Mouse (Mus musculus): ENCODE measurements around the gene Abhd6.
A peak's percentile ranks its signal among the peaks of the same experiment; 100 is the strongest.

Gene Abhd6

GRCm38 (mm10) chr14:8059938-8060337 lies 57.2 kb downstream of the Abhd6 start:
- DNase-seq (ENCODE audit: low read depth, low spot score) = peak; percentile 29

GRCm38 (mm10) chr14:8062076-8062475 lies 59.4 kb downstream of the Abhd6 start:
- peak; percentile 85 for DNase-seq (ENCODE audit: low read depth, low spot score)

GRCm38 (mm10) chr14:8062537-8063301 lies 60.0 kb downstream of the Abhd6 start:
- no peak for DNase-seq (ENCODE audit: low read depth, low spot score)

GRCm38 (mm10) chr14:8063835-8064785 lies 61.4 kb downstream of the Abhd6 start:
- no peak for DNase-seq (ENCODE audit: low read depth, low spot score)

- DNase-seq (ENCODE audit: low read depth, low spot score) = peak; percentile 98
Observed at GRCm38 (mm10) chr14:8080165-8080679, 77.5 kb downstream of the Abhd6 start, which contains the start of gene Rpp14. TSS of gene Rpp14 (plus strand) at chr14:8080367.

- DNase-seq (ENCODE audit: low read depth, low spot score) = peak; percentile 49
Observed at GRCm38 (mm10) chr14:8080718-8081117, 78.0 kb downstream of the Abhd6 start.

GRCm38 (mm10) chr14:8082949-8083348 lies 80.2 kb downstream of the Abhd6 start:
- no peak for DNase-seq (ENCODE audit: low read depth, low spot score)

GRCm38 (mm10) chr14:8089016-8089415 lies 86.3 kb downstream of the Abhd6 start:
- DNase-seq (ENCODE audit: low read depth, low spot score) = no peak

- DNase-seq (ENCODE audit: low read depth, low spot score) = peak; percentile 46
Observed at GRCm38 (mm10) chr14:8092573-8092972, 89.9 kb downstream of the Abhd6 start.

GRCm38 (mm10) chr14:8093427-8093826 lies 90.7 kb downstream of the Abhd6 start:
- no peak for DNase-seq (ENCODE audit: low read depth, low spot score)

- no peak for DNase-seq (ENCODE audit: low read depth, low spot score)
Observed at GRCm38 (mm10) chr14:8094931-8095561, 92.3 kb downstream of the Abhd6 start.

GRCm38 (mm10) chr14:8095562-8095950 lies 92.9 kb downstream of the Abhd6 start:
- peak; percentile 55 for DNase-seq (ENCODE audit: low read depth, low spot score)

- DNase-seq (ENCODE audit: low read depth, low spot score) = peak; percentile 90
Observed at GRCm38 (mm10) chr14:8097978-8098686, 95.4 kb downstream of the Abhd6 start, which contains the start of gene Pxk. TSS of gene Pxk (plus strand) at chr14:8098211.

- no peak for DNase-seq (ENCODE audit: low read depth, low spot score)
Observed at GRCm38 (mm10) chr14:8098687-8098995, 95.9 kb downstream of the Abhd6 start.

GRCm38 (mm10) chr14:8099561-8100021 lies 96.9 kb downstream of the Abhd6 start:
- DNase-seq (ENCODE audit: low read depth, low spot score) = no peak

GRCm38 (mm10) chr14:8101886-8102285 lies 99.2 kb downstream of the Abhd6 start:
- no peak for DNase-seq (ENCODE audit: low read depth, low spot score)

- no peak for DNase-seq (ENCODE audit: low read depth, low spot score)
Observed at GRCm38 (mm10) chr14:8102676-8103075, 100.0 kb downstream of the Abhd6 start.
